Comparison of ENCODE assay signal across 8 mouse cellular contexts in genomic region chr5:125178171-125179006, GRCm38 (mm10). TPM values are rescaled to one million over a fixed set of nuclear protein-coding genes. Genes with fewer than 3 reads are reported as not detected.
DNase-seq lines count a peak whose midpoint lies in the region; ATAC-seq and TF ChIP-seq lines count a peak whose summit lies in the region.

No protein-coding gene starts in this region.

- no peak for TF ChIP-seq POLR2A in spleen, adult 2 months (IDR thresholded peaks at IDR 0.05; ENCODE audit: low read depth, low read length)

- H3K4me2 ChIP-seq in hindbrain, embryonic 13.5 days: peak overlapping the region; percentile 92
- peak overlapping the region; percentile 96 for H3K4me2 ChIP-seq in midbrain, embryonic 11.5 days

- no peak for TF ChIP-seq CTCF in spleen, adult 2 months (IDR thresholded peaks at IDR 0.05; ENCODE audit: extremely low read depth, insufficient read depth, insufficient read length, insufficient replicate concordance)

- no peaks in the 10 kb centered on the region for H3K27me3 ChIP-seq in hindbrain, embryonic 13.5 days
- peaks cover 2% of the 10 kb centered on the region for H3K27me3 ChIP-seq in midbrain, embryonic 11.5 days (ENCODE audit: control insufficient read depth, insufficient read depth, low read length)
- H3K27me3 ChIP-seq in spleen, adult 2 months (ENCODE audit: control insufficient read depth, insufficient read depth, low read length): no peaks in the 10 kb centered on the region

- no peaks in the 10 kb centered on the region for H3K36me3 ChIP-seq in hindbrain, embryonic 13.5 days
- H3K36me3 ChIP-seq in midbrain, embryonic 11.5 days (ENCODE audit: control insufficient read depth, insufficient read depth, low read length): no peaks in the 10 kb centered on the region
- H3K36me3 ChIP-seq in spleen, adult 2 months (ENCODE audit: control insufficient read depth, insufficient read depth, low read length): no peaks in the 10 kb centered on the region

- WGBS in hindbrain, embryonic 13.5 days: under 1% methylated on average over 55 of the region's 60 CpGs
- WGBS in midbrain, embryonic 11.5 days: under 1% methylated on average over 56 of the region's 60 CpGs
- WGBS in spleen, adult 2 months: 3% methylated on average over 60 of the region's 60 CpGs

- DNase-seq in kidney, adult 18-20 months: peak; percentile 74
- no peak for DNase-seq in kidney, adult 11 months
- DNase-seq in cerebellum, adult 8-10 months: peak; percentile 71
- peak; percentile 49 to 50 for DNase-seq in frontal cortex, postnatal 25 days (ENCODE audit: low spot score in 2 of 2)
- DNase-seq in left cerebral cortex, postnatal 36 days (ENCODE audit: low spot score in 2 of 2): peak; percentile 76 to 82
- peak; percentile 97 for DNase-seq in midbrain, embryonic 11.5 days (ENCODE audit: low spot score, missing footprints)
- DNase-seq in spleen, adult 2 months (ENCODE audit: low read depth in 1 of 2, low spot score in 2 of 2): peak in 1 of 2 experiments; percentile 59

- intact Hi-C loops in left cerebral cortex, postnatal 36 days (cut with DNase I): loop anchor here (2.0 to 5.0 kb wide), 6 partner anchors 38 to 276 kb away; no protein-coding TSS in a partner anchor

- H3K4me1 ChIP-seq in hindbrain, embryonic 13.5 days (replicated peaks): peaks cover 64% of the 10 kb centered on the region
- H3K4me1 ChIP-seq in midbrain, embryonic 11.5 days (ENCODE audit: control insufficient read depth, insufficient read depth, low read length): peaks cover 48% of the 10 kb centered on the region
- H3K4me1 ChIP-seq in spleen, adult 2 months (ENCODE audit: control insufficient read depth, insufficient read depth, insufficient read length): peaks cover 23% of the 10 kb centered on the region; the same call in 1 of the 2 replicates

- peak overlapping the region; percentile 92 for H3K9ac ChIP-seq in hindbrain, embryonic 13.5 days
- H3K9ac ChIP-seq in midbrain, embryonic 11.5 days (ENCODE audit: low read length): peak overlapping the region; percentile 86

- H3K27ac ChIP-seq in hindbrain, embryonic 13.5 days: peak overlapping the region; percentile 96
- peak overlapping the region; percentile 86 for H3K27ac ChIP-seq in midbrain, embryonic 11.5 days (ENCODE audit: low read depth, low read length)
- peak overlapping the region; percentile 89 for H3K27ac ChIP-seq in spleen, adult 2 months (ENCODE audit: insufficient read depth, low read length)

- no peaks in the 10 kb centered on the region for H3K9me3 ChIP-seq in hindbrain, embryonic 13.5 days
- no peaks in the 10 kb centered on the region for H3K9me3 ChIP-seq in midbrain, embryonic 11.5 days (ENCODE audit: control insufficient read depth, low read length)

- ATAC-seq in hindbrain, embryonic 13.5 days (ENCODE audit: low FRiP score): peak; percentile 21
- ATAC-seq in midbrain, embryonic 11.5 days (ENCODE audit: low FRiP score): peak; percentile 47

- H3K4me3 ChIP-seq in hindbrain, embryonic 13.5 days: peak overlapping the region; percentile 87
- peak overlapping the region; percentile 90 for H3K4me3 ChIP-seq in midbrain, embryonic 11.5 days (ENCODE audit: low read depth, low read length)
- peak overlapping the region; percentile 85 for H3K4me3 ChIP-seq in spleen, adult 2 months (ENCODE audit: extremely low read depth, insufficient read depth, insufficient read length)

RNA-seq across cellular contexts. Expression of gene Ncor2, which starts 0.6 kb away (rescaled TPM):
- polyA plus RNA-seq in hindbrain, embryonic 13.5 days (2015; fragmentation: Nextera tagmentation; extraction: Ambion mirVana): 24.8 and 25.1 TPM in 2 replicates
- total RNA-seq in left cerebral cortex, postnatal 36 days (2021): 100 to 1,000 TPM; 167 to 240 TPM
- 13.4 and 14.7 TPM in 2 replicates for polyA plus RNA-seq in midbrain, embryonic 11.5 days (2014; fragmentation: Nextera tagmentation; extraction: Ambion mirVana)
- polyA plus RNA-seq in spleen, adult 2 months (2012; rRNA removed): 70.1 and 70.5 TPM in 2 replicates
